Mouse (Mus musculus) liver, postnatal 0 days (tissue): ENCODE data around the gene E130309D02Rik.

Experiments used
- CTCF ChIP-seq: sonication (generic); IDR thresholded peaks from 2 replicates; pipeline ENCODE4 v1.5.1; 2016; ENCODE audit warnings: antibody characterized with exemption, low read depth
- EP300 ChIP-seq: IDR thresholded peaks from 2 replicates; pipeline ENCODE4 v1.6.1; 2016; ENCODE audit warnings: antibody characterized with exemption, low read depth, mild to moderate bottlenecking

- TF ChIP-seq CTCF (no peak), EP300 (no peak)
Measured at GRCm38 (mm10) chr5:143279247-143279646, 35.9 kb downstream of the E130309D02Rik start.
